Mouse (Mus musculus) MEL (cell line): ENCODE data around the gene Cntn1. TPM values are rescaled to one million over a fixed set of nuclear protein-coding genes. Genes with fewer than 3 reads are reported as not detected.

ENCODE experiments used
- DNase-seq: peaks from one replicate; pipeline ENCODE4 v3.0.0; 2011; ENCODE audit warnings: low read depth, low spot score
- H3K27ac ChIP-seq: 2 replicates; pipeline ENCODE4 v1.5.1; 2012; ENCODE audit warnings: low read depth, mild to moderate bottlenecking, control low read depth, low read length, moderate library complexity; ENCODE audit not compliant: control insufficient read depth
- H3K27me3 ChIP-seq, 2 experiments: fragments of 150-350 bp in 1 of 2; sonication (generic) in 1 of 2; 2 replicates each; pipeline ENCODE4 v1.6.1; 2012; ENCODE audit warnings: low read length in 2 of 2, mild to moderate bottlenecking in 2 of 2, improper control_type of control experiment in 1 of 2, moderate library complexity in 1 of 2; ENCODE audit not compliant: insufficient read depth in 2 of 2, control insufficient read depth in 1 of 2
- H3K36me3 ChIP-seq, 2 experiments: 2 replicates each; pipeline ENCODE4 v1.6.1; 2012 to 2014; ENCODE audit warnings: low read length in 2 of 2, improper control_type of control experiment in 1 of 2, inconsistent platforms in 1 of 2, mild to moderate bottlenecking in 1 of 2; ENCODE audit not compliant: insufficient read depth in 2 of 2, control insufficient read depth in 1 of 2
- H3K4me1 ChIP-seq, 2 experiments: fragments of 150-350 bp in 1 of 2; sonication (generic) in 1 of 2; 2 replicates each; pipeline ENCODE4 v1.6.1; 2012; ENCODE audit warnings: low read length in 2 of 2, improper control_type of control experiment in 1 of 2, mild to moderate bottlenecking in 1 of 2; ENCODE audit not compliant: insufficient read depth in 2 of 2, control insufficient read depth in 1 of 2
- H3K4me3 ChIP-seq, 2 experiments: fragments of 150-350 bp in 1 of 2; sonication (generic) in 1 of 2; 2 replicates each; pipeline ENCODE4 v1.5.1; 2012; ENCODE audit warnings: low read depth in 2 of 2, low read length in 2 of 2, mild to moderate bottlenecking in 2 of 2, moderate library complexity in 2 of 2, control low read depth in 1 of 2, improper control_type of control experiment in 1 of 2; ENCODE audit not compliant: control insufficient read depth in 1 of 2, insufficient read depth in 1 of 2
- H3K79me2 ChIP-seq: 2 replicates; pipeline ENCODE4 v1.6.1; 2012; ENCODE audit warnings: mild to moderate bottlenecking, low read length, moderate library complexity; ENCODE audit not compliant: control insufficient read depth, poor library complexity, insufficient read depth
- H3K9ac ChIP-seq: 2 replicates; pipeline ENCODE4 v1.6.1; 2012; ENCODE audit warnings: low read depth, mild to moderate bottlenecking, control low read depth, low read length, moderate library complexity; ENCODE audit not compliant: control insufficient read depth, poor library complexity, severe bottlenecking
- H3K9me3 ChIP-seq: fragments of 150-350 bp; sonication (generic); replicated peaks from 2 replicates; pipeline ENCODE4 v1.6.1; 2012; ENCODE audit warnings: mild to moderate bottlenecking, low read length, improper control_type of control experiment, moderate library complexity; ENCODE audit not compliant: insufficient read depth
- BHLHE40 ChIP-seq: IDR thresholded peaks from 2 replicates; pipeline ENCODE4 v1.6.1; 2012; ENCODE audit warnings: low read depth, mild to moderate bottlenecking, inconsistent platforms, low read length, improper control_type of control experiment, borderline replicate concordance
- CHD1 ChIP-seq: IDR thresholded peaks from 2 replicates; pipeline ENCODE4 v1.6.1; 2012; ENCODE audit warnings: low read depth, mild to moderate bottlenecking, inconsistent platforms, low read length, improper control_type of control experiment
- CHD2 ChIP-seq: IDR thresholded peaks from 2 replicates; pipeline ENCODE4 v1.6.1; 2011; ENCODE audit warnings: low read length, improper control_type of control experiment
- CTCF ChIP-seq, 3 experiments: IDR thresholded peaks in 2 of 3; conservative IDR thresholded peaks in 1 of 3; 2 replicates each; pipeline ENCODE4 v1.5.1; 2011 to 2012; ENCODE audit warnings: low read length in 3 of 3, low read depth in 2 of 3, mild to moderate bottlenecking in 2 of 3, improper control_type of control experiment in 1 of 3, inconsistent platforms in 1 of 3, mixed read lengths in 1 of 3, moderate library complexity in 1 of 3; ENCODE audit not compliant: control insufficient read depth in 1 of 3, insufficient read depth in 1 of 3, poor library complexity in 1 of 3, severe bottlenecking in 1 of 3
- E2F4 ChIP-seq: IDR thresholded peaks from 2 replicates; pipeline ENCODE4 v1.6.1; 2011; ENCODE audit warnings: low read depth, low read length, improper control_type of control experiment, borderline replicate concordance
- ELF1 ChIP-seq: IDR thresholded peaks from 2 replicates; pipeline ENCODE4 v1.6.1; 2014; ENCODE audit warnings: low read depth, mild to moderate bottlenecking, inconsistent platforms, low read length, improper control_type of control experiment, moderate library complexity
- EP300 ChIP-seq, 2 experiments: IDR thresholded peaks; 2 replicates each; pipeline ENCODE4 v1.6.1; 2011; ENCODE audit warnings: improper control_type of control experiment in 2 of 2, low read length in 2 of 2, low read depth in 1 of 2, mild to moderate bottlenecking in 1 of 2
- JUND ChIP-seq: IDR thresholded peaks from 2 replicates; pipeline ENCODE4 v1.6.1; 2011; ENCODE audit warnings: low read depth, mild to moderate bottlenecking, improper control_type of control experiment, low read length
- MAFK ChIP-seq: IDR thresholded peaks from 2 replicates; pipeline ENCODE4 v1.6.1; 2011; ENCODE audit warnings: low read depth, mild to moderate bottlenecking, low read length, improper control_type of control experiment, borderline replicate concordance
- MXI1 ChIP-seq: IDR thresholded peaks from 2 replicates; pipeline ENCODE4 v1.6.1; 2011; ENCODE audit warnings: mild to moderate bottlenecking, low read depth, low read length, improper control_type of control experiment
- MYB ChIP-seq: IDR thresholded peaks from 2 replicates; pipeline ENCODE4 v1.6.1; 2011; ENCODE audit warnings: mild to moderate bottlenecking, low read depth, low read length, improper control_type of control experiment
- MYC ChIP-seq: IDR thresholded peaks from 2 replicates; pipeline ENCODE4 v1.6.1; 2011; ENCODE audit warnings: low read depth, mild to moderate bottlenecking, low read length, improper control_type of control experiment, moderate library complexity
- NELFE ChIP-seq: IDR thresholded peaks from 2 replicates; pipeline ENCODE4 v1.6.1; 2011; ENCODE audit warnings: low read depth, low read length, improper control_type of control experiment
- POLR2AphosphoS2 ChIP-seq: IDR thresholded peaks from 2 replicates; pipeline ENCODE4 v1.6.1; 2011; ENCODE audit warnings: low read length, improper control_type of control experiment
- RCOR1 ChIP-seq: IDR thresholded peaks from 2 replicates; pipeline ENCODE4 v1.6.1; 2012; ENCODE audit warnings: low read depth, mild to moderate bottlenecking, inconsistent platforms, low read length, improper control_type of control experiment
- SIN3A ChIP-seq: IDR thresholded peaks from 2 replicates; pipeline ENCODE4 v1.6.1; 2012; ENCODE audit warnings: low read length, improper control_type of control experiment, inconsistent platforms
- TAL1 ChIP-seq: IDR thresholded peaks from 2 replicates; pipeline ENCODE4 v1.6.1; 2012; ENCODE audit warnings: mild to moderate bottlenecking, inconsistent platforms, low read length, moderate library complexity, mixed read lengths
- TCF12 ChIP-seq: IDR thresholded peaks from 2 replicates; pipeline ENCODE4 v1.6.1; 2014; ENCODE audit warnings: low read depth, mild to moderate bottlenecking, inconsistent platforms, low read length, improper control_type of control experiment, moderate library complexity
- UBTF ChIP-seq: IDR thresholded peaks from 2 replicates; pipeline ENCODE4 v1.6.1; 2012; ENCODE audit warnings: low read depth, mild to moderate bottlenecking, inconsistent platforms, low read length, improper control_type of control experiment, moderate library complexity, borderline replicate concordance; ENCODE audit not compliant: insufficient read depth
- USF2 ChIP-seq, 2 experiments: IDR thresholded peaks; 2 replicates each; pipeline ENCODE4 v1.6.1; 2011 to 2012; ENCODE audit warnings: improper control_type of control experiment in 2 of 2, low read length in 2 of 2, borderline replicate concordance in 1 of 2, inconsistent platforms in 1 of 2, low read depth in 1 of 2, mild to moderate bottlenecking in 1 of 2; ENCODE audit not compliant: insufficient read depth in 1 of 2
- ZC3H11A ChIP-seq: IDR thresholded peaks from 2 replicates; pipeline ENCODE4 v1.6.1; 2012; ENCODE audit warnings: low read depth, mild to moderate bottlenecking, inconsistent platforms, low read length, improper control_type of control experiment
- ZKSCAN1 ChIP-seq: IDR thresholded peaks from 2 replicates; pipeline ENCODE4 v1.6.1; 2012; ENCODE audit warnings: low read depth, mild to moderate bottlenecking, inconsistent platforms, low read length, improper control_type of control experiment, moderate library complexity
- ZMIZ1 ChIP-seq: IDR thresholded peaks from 2 replicates; pipeline ENCODE4 v1.6.1; 2012; ENCODE audit warnings: low read depth, mild to moderate bottlenecking, inconsistent platforms, low read length, improper control_type of control experiment, moderate library complexity
- polyA plus RNA-seq, 2 experiments: library from polyadenylated mRNA; stranded (reverse) in 1 of 2; unstranded in 1 of 2; fragments of >175 nt in 1 of 2; fragments of >200 nt in 1 of 2; gene quantifications; 2 replicates each; pipeline versions ENCODE4 v1.2.1 to v1.2.4; 2012; ENCODE audit warnings: low replicate concordance in 2 of 2, low read depth in 1 of 2; ENCODE audit not compliant: insufficient read length in 2 of 2, insufficient read depth in 1 of 2, missing spikeins in 1 of 2
- total RNA-seq: library from RNA; depleted of rRNA; stranded (reverse); fragments of 300-350 nt; gene quantifications from 2 replicates; pipeline ENCODE4 v1.2.3, GENCODE M21; 2012

Cntn1 gene
- total and polyA plus RNA-seq, 3 experiments, result not detected

- Histone ChIP-seq H3K27ac (no peak overlapping the region), H3K4me1 (no peaks in the 10 kb centered on the region), H3K36me3 (no peaks in the 10 kb centered on the region), H3K4me3 (no peak overlapping the region), H3K27me3 (no peaks in the 10 kb centered on the region), H3K9me3 (no peaks in the 10 kb centered on the region), H3K79me2 (no peaks in the 10 kb centered on the region), H3K9ac (no peak overlapping the region)
- TF ChIP-seq RCOR1, result no peak
- no peak for TF ChIP-seq TAL1
- no peak for TF ChIP-seq CHD1
- no peak for TF ChIP-seq MYC
- no peak for TF ChIP-seq USF2 (IDR thresholded peaks at IDR 0.05; ENCODE audit: borderline replicate concordance in 1 of 2, insufficient read depth in 1 of 2, low read depth in 1 of 2, low read length in 2 of 2)
- TF ChIP-seq ELF1, result no peak
- no peak for TF ChIP-seq UBTF
- no peak for TF ChIP-seq NELFE
- no peak for TF ChIP-seq ZC3H11A
- TF ChIP-seq CHD2, result no peak
- no peak for TF ChIP-seq BHLHE40
- no peak for TF ChIP-seq MXI1
- TF ChIP-seq MAFK, result no peak
- TF ChIP-seq JUND, result no peak
- TF ChIP-seq SIN3A, result no peak
- no peak for TF ChIP-seq ZKSCAN1
- TF ChIP-seq POLR2AphosphoS2, result no peak
- TF ChIP-seq E2F4, result no peak
- TF ChIP-seq CTCF (IDR thresholded peaks at IDR 0.05 in 2 of 3, conservative IDR thresholded peaks at IDR 0.05 in 1 of 3; ENCODE audit: control insufficient read depth in 1 of 3, insufficient read depth in 1 of 3, low read depth in 2 of 3, low read length in 3 of 3, poor library complexity in 1 of 3, severe bottlenecking in 1 of 3), result no peak
- no peak for TF ChIP-seq EP300 (IDR thresholded peaks at IDR 0.05; ENCODE audit: low read depth in 1 of 2, low read length in 2 of 2)
- DNase-seq, result no peak
Observed at GRCm38 (mm10) chr15:92276826-92277225, 225.9 kb downstream of the Cntn1 start.

- no peaks in the 10 kb centered on the region for H3K79me2 ChIP-seq
- no peaks in the 10 kb centered on the region for H3K36me3 ChIP-seq
- no peak overlapping the region for H3K27ac ChIP-seq
- H3K4me3 ChIP-seq, result no peak overlapping the region
- no peak for TF ChIP-seq TAL1
- TF ChIP-seq MAFK, result no peak
- TF ChIP-seq CHD2, result no peak
- TF ChIP-seq ZKSCAN1, result no peak
- no peak for TF ChIP-seq TCF12
- no peak for TF ChIP-seq ZMIZ1
- no peak for TF ChIP-seq MYB
- no peak overlapping the region for H3K9ac ChIP-seq
- no peaks in the 10 kb centered on the region for H3K9me3 ChIP-seq
- no peaks in the 10 kb centered on the region for H3K4me1 ChIP-seq
- no peak for DNase-seq
- H3K27me3 ChIP-seq, result no peaks in the 10 kb centered on the region
Observed at GRCm38 (mm10) chr15:92277984-92278383, 227.0 kb downstream of the Cntn1 start.
